Mouse (Mus musculus) cortical plate, adult 2 months (tissue): ENCODE results near the gene Nmi.

Experiments
- CTCF ChIP-seq: fragments of 200-500 bp; IDR thresholded peaks from 2 replicates; pipeline ENCODE4 v1.5.1; 2011; ENCODE audit warnings: mild to moderate bottlenecking, control low read depth, low read length; ENCODE audit not compliant: insufficient read depth; ENCODE audit errors: extremely low read depth
- POLR2A ChIP-seq: fragments of 200-500 bp; IDR thresholded peaks from 2 replicates; pipeline ENCODE4 v1.6.1; 2011; ENCODE audit warnings: mild to moderate bottlenecking, low read length, control low read depth; ENCODE audit not compliant: insufficient read depth; ENCODE audit errors: extremely low read depth

- TF ChIP-seq CTCF, result no peak
- TF ChIP-seq POLR2A, result no peak
Observed at GRCm38 (mm10) chr2:51945812-51946211, 27.5 kb downstream of the Nmi start.
